Mouse (Mus musculus) lung, embryonic 15.5 days (tissue): Measurements from ENCODE around the gene Plpp7. TPM values are rescaled to one million over a fixed set of nuclear protein-coding genes. Genes with fewer than 3 reads are reported as not detected.

Experiments used
- ATAC-seq: fragments of 200-750 bp; cut with Nextera tagmentation; 2 replicates; pipeline ENCODE4 v1.8.0; 2017; ENCODE audit warnings: moderate number of reproducible peaks, borderline replicate concordance; ENCODE audit not compliant: low FRiP score, low TSS enrichment; ENCODE audit errors: extremely low read depth
- H3K27ac ChIP-seq: fragments of 300-500 bp; sonication (generic); 2 replicates; pipeline ENCODE4 v1.5.1; 2015; ENCODE audit warnings: moderate library complexity, mild to moderate bottlenecking, inconsistent platforms
- H3K27me3 ChIP-seq: fragments of 300-500 bp; sonication (generic); 2 replicates; pipeline ENCODE4 v1.6.1; 2015; ENCODE audit warnings: inconsistent platforms
- H3K36me3 ChIP-seq: fragments of 300-500 bp; sonication (generic); 2 replicates; pipeline ENCODE4 v1.6.1; 2015; ENCODE audit warnings: inconsistent platforms
- H3K4me1 ChIP-seq: fragments of 300-500 bp; sonication (generic); 2 replicates; pipeline ENCODE4 v1.6.1; 2015; ENCODE audit warnings: inconsistent platforms
- H3K4me2 ChIP-seq: fragments of 300-500 bp; sonication (generic); 2 replicates; pipeline ENCODE4 v1.6.1; 2015; ENCODE audit warnings: inconsistent platforms, mild to moderate bottlenecking, moderate library complexity
- H3K4me3 ChIP-seq: fragments of 300-500 bp; sonication (generic); 2 replicates; pipeline ENCODE4 v1.5.1; 2015; ENCODE audit warnings: mild to moderate bottlenecking, inconsistent platforms
- H3K9ac ChIP-seq: fragments of 300-500 bp; sonication (generic); 2 replicates; pipeline ENCODE4 v1.6.1; 2015; ENCODE audit warnings: inconsistent platforms
- H3K9me3 ChIP-seq: fragments of 300-500 bp; sonication (generic); 2 replicates; pipeline ENCODE4 v1.6.1; 2016; ENCODE audit warnings: inconsistent platforms
- WGBS: fragments of 180-500 bp; shearing (Covaris S2); methylation state at CpG from one replicate; pipeline ENCODE4 v1.1.7; 2015; 5-methylcytosine and 5-hydroxymethylcytosine counted together
- polyA plus RNA-seq: library from polyadenylated mRNA; unstranded; fragments of >200 nt; fragmentation: Nextera tagmentation; extraction: Ambion mirVana; gene quantifications from 2 replicates; pipeline ENCODE4 v1.2.1, GENCODE M21; 2015

Plpp7 gene
- polyA plus RNA-seq, 1 experiment from 2014 or later, result 4.2 TPM

- no peaks in the 10 kb centered on the region for H3K9me3 ChIP-seq
- WGBS, result under 1% methylated on average over 87 of the region's 117 CpGs
- no peaks in the 10 kb centered on the region for H3K36me3 ChIP-seq
- peak within 1 kb of the TSS; percentile 98 for H3K27ac ChIP-seq
- peak within 1 kb of the TSS; percentile 89 for H3K4me2 ChIP-seq
- ATAC-seq, result peak; percentile 75
- H3K9ac ChIP-seq, result peak within 1 kb of the TSS; percentile 88
- peak within 1 kb of the TSS; percentile 81 for H3K4me3 ChIP-seq
- H3K4me1 ChIP-seq, result peaks cover 46% of the 10 kb centered on the region
- H3K27me3 ChIP-seq, result no peaks in the 10 kb centered on the region
Observed at GRCm38 (mm10) chr2:32150924-32151659, 55.8 kb downstream of the Plpp7 start, which contains the start of gene Prrc2b. TSS of gene Prrc2b (plus strand) at chr2:32151082.

GRCm38 (mm10) chr2:32151660-32152366 lies 56.5 kb downstream of the Plpp7 start:
- peaks cover 53% of the 10 kb centered on the region for H3K4me1 ChIP-seq
- peak overlapping the region; percentile 98 for H3K27ac ChIP-seq
- no peaks in the 10 kb centered on the region for H3K27me3 ChIP-seq
- peak overlapping the region; percentile 89 for H3K4me2 ChIP-seq
- peak overlapping the region; percentile 81 for H3K4me3 ChIP-seq
- peak overlapping the region; percentile 88 for H3K9ac ChIP-seq
- under 1% methylated on average over 22 of the region's 22 CpGs for WGBS
- H3K9me3 ChIP-seq, result no peaks in the 10 kb centered on the region
- no peaks in the 10 kb centered on the region for H3K36me3 ChIP-seq
- no peak for ATAC-seq

- Histone ChIP-seq H3K9ac (peak overlapping the region; percentile 88), H3K27me3 (no peaks in the 10 kb centered on the region), H3K9me3 (no peaks in the 10 kb centered on the region), H3K4me3 (peak overlapping the region; percentile 81), H3K4me2 (peak overlapping the region; percentile 89), H3K4me1 (peaks cover 60% of the 10 kb centered on the region), H3K27ac (peak overlapping the region; percentile 98), H3K36me3 (no peaks in the 10 kb centered on the region)
- no peak for ATAC-seq
- 4% methylated on average over 12 of the region's 12 CpGs for WGBS
Observed at GRCm38 (mm10) chr2:32152367-32153034, 57.2 kb downstream of the Plpp7 start.

- 7% methylated on average over 13 of the region's 13 CpGs for WGBS
- Histone ChIP-seq H3K4me3 (peak overlapping the region; percentile 81), H3K4me1 (peaks cover 67% of the 10 kb centered on the region), H3K9ac (peak overlapping the region; percentile 88), H3K27ac (peak overlapping the region; percentile 98), H3K9me3 (no peaks in the 10 kb centered on the region), H3K27me3 (no peaks in the 10 kb centered on the region), H3K4me2 (peak overlapping the region; percentile 89), H3K36me3 (no peaks in the 10 kb centered on the region)
- ATAC-seq, result 0 out of 2 replicates have a peak, but pooled peaks have one; percentile 25
Observed at GRCm38 (mm10) chr2:32153041-32153790, 57.9 kb downstream of the Plpp7 start.

- Histone ChIP-seq H3K36me3 (no peaks in the 10 kb centered on the region), H3K27ac (peak overlapping the region; percentile 98), H3K27me3 (no peaks in the 10 kb centered on the region), H3K4me1 (peaks cover 73% of the 10 kb centered on the region), H3K9me3 (no peaks in the 10 kb centered on the region), H3K4me2 (peak overlapping the region; percentile 89), H3K9ac (peak overlapping the region; percentile 88; the same call in 1 of the 2 replicates), H3K4me3 (peak overlapping the region; percentile 81)
- no peak for ATAC-seq
- WGBS, result 8% methylated on average over 4 of the region's 4 CpGs
Observed at GRCm38 (mm10) chr2:32153791-32154119, 58.4 kb downstream of the Plpp7 start.

GRCm38 (mm10) chr2:32154334-32154997 lies 59.1 kb downstream of the Plpp7 start:
- Histone ChIP-seq H3K9ac (peak overlapping the region; percentile 29), H3K4me3 (peak overlapping the region; percentile 81), H3K4me2 (peak overlapping the region; percentile 89), H3K9me3 (no peaks in the 10 kb centered on the region), H3K4me1 (peaks cover 78% of the 10 kb centered on the region), H3K36me3 (no peaks in the 10 kb centered on the region), H3K27me3 (no peaks in the 10 kb centered on the region), H3K27ac (peak overlapping the region; percentile 98)
- 24% methylated on average over 9 of the region's 9 CpGs for WGBS
- no peak for ATAC-seq

GRCm38 (mm10) chr2:32154998-32155541 lies 59.7 kb downstream of the Plpp7 start:
- peak overlapping the region; percentile 29 for H3K9ac ChIP-seq
- H3K27ac ChIP-seq, result peak overlapping the region; percentile 98
- 37% methylated on average over 7 of the region's 7 CpGs for WGBS
- peaks cover 84% of the 10 kb centered on the region for H3K4me1 ChIP-seq
- ATAC-seq, result no peak
- H3K4me2 ChIP-seq, result peak overlapping the region; percentile 89
- no peak overlapping the region for H3K4me3 ChIP-seq
- no peaks in the 10 kb centered on the region for H3K36me3 ChIP-seq
- H3K9me3 ChIP-seq, result no peaks in the 10 kb centered on the region
- no peaks in the 10 kb centered on the region for H3K27me3 ChIP-seq

- no peaks in the 10 kb centered on the region for H3K27me3 ChIP-seq
- H3K4me3 ChIP-seq, result no peak overlapping the region
- peak overlapping the region; percentile 89 for H3K4me2 ChIP-seq
- 0 out of 2 replicates have a peak overlapping the region, but pooled peaks have one; percentile 98 for H3K27ac ChIP-seq
- 34% methylated on average over 6 of the region's 6 CpGs for WGBS
- peaks cover 3% of the 10 kb centered on the region; the same call in 1 of the 2 replicates for H3K36me3 ChIP-seq
- peaks cover 80% of the 10 kb centered on the region for H3K4me1 ChIP-seq
- ATAC-seq, result no peak
- H3K9ac ChIP-seq, result 0 out of 2 replicates have a peak overlapping the region, but pooled peaks have one; percentile 29
- no peaks in the 10 kb centered on the region for H3K9me3 ChIP-seq
Observed at GRCm38 (mm10) chr2:32155614-32156013, 60.3 kb downstream of the Plpp7 start.

- H3K4me3 ChIP-seq, result no peak overlapping the region
- no peak for ATAC-seq
- H3K4me1 ChIP-seq, result peaks cover 79% of the 10 kb centered on the region
- no peaks in the 10 kb centered on the region for H3K9me3 ChIP-seq
- no peaks in the 10 kb centered on the region for H3K27me3 ChIP-seq
- peak overlapping the region; percentile 66 for H3K27ac ChIP-seq
- H3K4me2 ChIP-seq, result peak overlapping the region; percentile 21
- H3K36me3 ChIP-seq, result peaks cover 3% of the 10 kb centered on the region; the same call in 1 of the 2 replicates
- 0 out of 2 replicates have a peak overlapping the region, but pooled peaks have one; percentile 1 for H3K9ac ChIP-seq
- WGBS, result 32% methylated on average over 10 of the region's 10 CpGs
Observed at GRCm38 (mm10) chr2:32156645-32157044, 61.3 kb downstream of the Plpp7 start.

- H3K4me2 ChIP-seq, result peak overlapping the region; percentile 21
- H3K36me3 ChIP-seq, result peaks cover 3% of the 10 kb centered on the region; the same call in 1 of the 2 replicates
- no peak overlapping the region for H3K9ac ChIP-seq
- H3K27ac ChIP-seq, result peak overlapping the region; percentile 66
- H3K4me3 ChIP-seq, result no peak overlapping the region
- no peak for ATAC-seq
- no peaks in the 10 kb centered on the region for H3K27me3 ChIP-seq
- H3K4me1 ChIP-seq, result peaks cover 77% of the 10 kb centered on the region
- H3K9me3 ChIP-seq, result no peaks in the 10 kb centered on the region
- 17% methylated on average over 4 of the region's 4 CpGs for WGBS
Observed at GRCm38 (mm10) chr2:32157328-32157727, 62.0 kb downstream of the Plpp7 start.
